Comparison of ENCODE assay signal across 17 mouse cellular contexts in genomic region chr5:139811677-139812397, GRCm38 (mm10). TPM values are rescaled to one million over a fixed set of nuclear protein-coding genes. Genes with fewer than 3 reads are reported as not detected.
DNase-seq lines count a peak whose midpoint lies in the region.
"Had no signal": no experiment of that assay in that cellular context is flagged by ENCODE, and none has a peak within 500 bp of the region (broad histone marks: within the 10 kb centered on the region; RNA-seq: fewer than 3 reads in every experiment).

No protein-coding gene starts in this region.

- DNase-seq in heart, adult 11 months = peak; percentile 87
- DNase-seq in heart, postnatal 10 days = no peak
- peak; percentile 50 to 61 for DNase-seq in kidney, postnatal 36 days
- DNase-seq in kidney, postnatal 4 days = no peak
- peak; percentile 61 for DNase-seq in lung, postnatal 25 days (ENCODE audit: low spot score)
- DNase-seq in gastrocnemius, adult 8-10 months (ENCODE audit: low spot score in 2 of 2) = no peak
- no peak for DNase-seq in right cerebral cortex, postnatal 25 days
- DNase-seq: cerebellum, adult 2 months; spleen, adult 18-20 months; thymus, postnatal 36 days had no signal

- H3K4me1 ChIP-seq in erythroblast, embryonic 14.5 days (ENCODE audit: control insufficient read depth) = peaks cover 96% of the 10 kb centered on the region
- H3K4me1 ChIP-seq: forebrain, embryonic 13.5 days; hindbrain, embryonic 12.5 days had no signal

- H3K4me3 ChIP-seq in erythroblast, embryonic 14.5 days (replicated peaks) = peak overlapping the region; percentile 67
- H3K4me3 ChIP-seq: forebrain, embryonic 13.5 days; hindbrain, embryonic 12.5 days had no signal

- H3K9me3 ChIP-seq in erythroblast, embryonic 14.5 days (ENCODE audit: control insufficient read depth, low read length) = peaks cover 24% of the 10 kb centered on the region
- H3K9me3 ChIP-seq: hindbrain, embryonic 12.5 days had no signal

- H3K36me3 ChIP-seq in erythroblast, embryonic 14.5 days (ENCODE audit: control insufficient read depth) = peaks cover 69% of the 10 kb centered on the region
- H3K36me3 ChIP-seq: hindbrain, embryonic 12.5 days had no signal

- H3K27me3 ChIP-seq in erythroblast, embryonic 14.5 days (ENCODE audit: control insufficient read depth) = peaks cover 6% of the 10 kb centered on the region; the same call in 1 of the 2 replicates

- intact Hi-C loops in heart, postnatal 10 days (cut with DNase I) = no loop called here

RNA-seq across cellular contexts. Expression of gene Tmem184a, which starts 7.9 kb away (rescaled TPM):
- under 1 TPM; 0.10 to 0.37 TPM for total RNA-seq in heart, postnatal 10 days (2021)
- polyA plus RNA-seq in erythroblast, embryonic 14.5 days (2012) = 36.6 and 77.7 TPM in 2 replicates
- total RNA-seq in gastrocnemius, adult 8-10 months (2022) = 1 to 10 TPM in 2 of 4 experiments, under 1 TPM in 2; 0.41 to 1.4 (median 0.88) TPM
- polyA plus RNA-seq: macrophage had no signal

RNA-seq across cellular contexts. Expression of gene Gm26938, which starts 14.4 kb away (rescaled TPM):
- not detected for total RNA-seq in heart, postnatal 10 days (2021)
- not detected in 2 replicates for polyA plus RNA-seq in erythroblast, embryonic 14.5 days (2012)
- not detected for total RNA-seq in gastrocnemius, adult 8-10 months (2022)
- total RNA-seq: gastrocnemius, adult 18-20 months; layer of hippocampus, adult 18-20 months; left cerebral cortex, postnatal 25 days had no signal
- polyA plus RNA-seq: cerebellum, adult 2 months; forebrain, embryonic 13.5 days; hindbrain, embryonic 12.5 days; macrophage had no signal

RNA-seq across cellular contexts. Expression of gene Psmg3, which starts 14.8 kb away (rescaled TPM):
- 10 to 100 TPM; 11.9 to 13.5 TPM for total RNA-seq in heart, postnatal 10 days (2021)
- polyA plus RNA-seq in erythroblast, embryonic 14.5 days (2012) = 2.7 TPM in 2 replicates
- total RNA-seq in gastrocnemius, adult 8-10 months (2022) = 10 to 100 TPM in 1 of 4 experiments, 1 to 10 TPM in 3; 7.8 to 10.4 (median 8.8) TPM

RNA-seq across cellular contexts. Expression of gene Mafk, which starts 20.5 kb away (rescaled TPM):
- 10 to 100 TPM; 20.9 to 25.8 TPM for total RNA-seq in heart, postnatal 10 days (2021)
- 20.0 and 22.5 TPM in 2 replicates for polyA plus RNA-seq in erythroblast, embryonic 14.5 days (2012)
- total RNA-seq in gastrocnemius, adult 8-10 months (2022) = 10 to 100 TPM; 15.2 to 21.2 (median 18.1) TPM

RNA-seq across cellular contexts. Expression of gene Ints1, which starts 36.4 kb away (rescaled TPM):
- 10 to 100 TPM; 43.5 to 43.6 TPM for total RNA-seq in heart, postnatal 10 days (2021)
- 12.9 and 18.1 TPM in 2 replicates for polyA plus RNA-seq in erythroblast, embryonic 14.5 days (2012)
- total RNA-seq in gastrocnemius, adult 8-10 months (2022) = 10 to 100 TPM; 29.3 to 37.0 (median 32.3) TPM

Comparison
In these comparisons a context has a peak if more than half of its experiments do, and no peak if none do; other contexts are left out.
1. DNase-seq: peak in heart, adult 11 months (single experiment), kidney, postnatal 36 days (2 of 2) and lung, postnatal 25 days (single experiment); none in heart, postnatal 10 days (0 of 2), kidney, postnatal 4 days (0 of 2), gastrocnemius, adult 8-10 months (0 of 2) and right cerebral cortex, postnatal 25 days (single experiment).